Mouse (Mus musculus) c-Kit-positive CD71-negative TER-119-negative erythroid progenitor cells, embryonic 14.5 days (primary cell): ENCODE data around the gene Tmcc1.

Experiments used
- DNase-seq: peaks from one replicate; pipeline ENCODE4 v3.0.0-alpha.2; 2013; ENCODE audit warnings: low read depth

Gene Tmcc1

DNA sequence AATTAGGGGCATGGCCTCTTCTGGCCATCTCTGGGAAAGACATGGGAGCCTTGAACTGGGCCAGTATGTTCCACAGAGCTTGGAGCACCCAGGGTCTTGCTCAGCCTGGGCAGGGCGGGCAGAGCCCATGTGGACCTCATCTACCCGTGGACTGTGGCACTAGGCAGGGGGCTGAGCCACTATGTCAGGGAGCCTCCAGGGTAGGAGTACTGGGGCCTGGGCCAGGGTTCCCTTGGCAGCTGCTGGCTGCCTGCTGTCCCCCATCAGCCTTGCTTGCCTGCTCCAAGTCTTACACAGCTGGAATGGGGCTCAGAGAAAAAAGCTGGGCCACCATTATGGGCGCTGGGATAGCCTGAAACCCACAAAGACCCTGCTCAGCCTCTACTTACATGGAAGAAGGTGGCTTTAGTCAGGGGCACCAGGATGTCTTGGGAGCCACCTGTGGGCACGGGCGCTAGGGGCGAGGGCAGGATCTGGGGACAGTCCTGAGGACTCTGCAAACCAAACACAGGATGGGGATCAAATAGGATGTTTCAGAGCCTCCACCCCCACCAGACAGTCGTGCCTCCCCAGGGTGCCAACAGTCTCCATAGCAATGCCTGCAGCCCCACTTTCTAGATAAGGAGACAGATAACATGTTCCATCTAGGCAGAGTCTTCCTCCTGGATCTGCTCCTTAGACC is 221.1 kb downstream of the Tmcc1 start:
- DNase-seq, result no peak

DNA sequence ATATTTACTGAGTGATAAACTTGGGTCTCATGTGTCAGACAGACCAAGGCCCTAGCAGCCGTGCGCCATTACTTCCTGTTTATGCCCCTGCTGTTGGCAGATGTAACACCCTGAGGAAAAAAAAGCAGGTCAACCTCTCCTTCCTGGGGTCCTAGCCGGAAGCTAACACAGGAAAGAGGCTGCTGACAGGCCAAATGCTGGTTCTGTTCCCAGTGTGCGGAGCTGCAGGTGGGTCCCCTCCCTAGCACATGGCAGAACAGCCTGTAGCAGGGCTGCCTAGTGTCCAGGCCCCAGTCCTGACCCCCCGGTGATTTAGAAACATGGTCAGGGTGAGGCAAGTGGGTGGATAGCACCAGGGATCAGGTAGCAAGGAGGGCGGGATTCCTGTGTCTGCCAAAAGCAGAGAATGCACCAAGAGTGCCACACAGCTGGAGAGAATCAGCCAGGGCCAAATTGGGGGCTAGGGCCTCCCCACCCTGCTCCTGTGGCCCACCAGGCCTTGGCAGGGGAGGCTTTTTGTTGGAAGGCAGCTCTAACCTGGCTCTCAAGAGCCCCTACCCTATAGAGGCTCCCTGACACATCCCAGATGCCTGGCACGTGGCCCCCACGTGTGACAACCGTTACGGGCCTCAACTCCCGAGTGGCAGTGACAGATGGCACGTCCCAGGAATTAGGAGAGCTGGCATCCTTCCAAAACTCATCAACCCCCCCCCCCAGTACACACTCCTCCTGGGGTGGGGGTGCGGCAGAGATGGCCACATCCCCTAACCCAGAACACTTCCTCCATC is 221.8 kb downstream of the Tmcc1 start:
- DNase-seq, result no peak

DNA sequence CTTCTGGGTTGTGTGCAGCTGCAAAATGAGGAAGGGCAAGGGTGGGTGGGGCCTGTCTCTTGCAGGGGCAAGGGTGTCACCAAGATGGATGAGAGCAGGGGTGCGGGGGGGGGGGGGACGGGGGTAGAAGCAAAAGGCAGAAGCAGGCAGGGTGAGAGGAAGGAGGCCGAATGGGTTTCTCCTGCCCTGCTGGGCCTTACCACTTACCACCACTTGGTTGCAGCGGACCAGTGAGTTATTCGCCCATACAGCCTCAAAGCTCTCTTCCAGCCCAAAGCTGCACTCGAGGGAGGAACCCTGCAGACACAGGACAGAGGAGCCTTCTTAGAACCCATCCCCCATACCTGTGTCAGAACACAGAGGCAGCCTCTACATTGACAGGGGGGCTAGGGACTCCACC is 223.3 kb downstream of the Tmcc1 start:
- no peak for DNase-seq

DNA sequence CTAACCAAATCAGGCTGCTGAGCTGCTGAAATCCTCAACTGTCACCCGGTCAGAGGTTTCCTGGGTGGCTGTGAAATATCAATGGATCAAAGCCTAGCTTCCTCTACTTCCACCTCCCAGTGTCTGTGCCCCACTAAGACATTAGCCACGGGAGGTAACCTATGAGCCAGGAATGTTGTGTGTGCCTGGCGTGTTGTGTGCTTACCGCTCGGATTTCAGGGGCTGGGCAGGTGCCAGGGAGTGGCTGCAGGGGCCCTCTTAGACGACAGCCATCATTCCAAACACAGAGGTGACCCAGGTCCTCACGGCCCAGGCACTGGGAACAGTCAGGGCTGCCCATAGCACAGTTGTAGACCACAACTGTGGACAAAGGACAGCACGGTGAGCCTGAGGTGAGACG is 224.2 kb downstream of the Tmcc1 start:
- DNase-seq, result no peak

DNA sequence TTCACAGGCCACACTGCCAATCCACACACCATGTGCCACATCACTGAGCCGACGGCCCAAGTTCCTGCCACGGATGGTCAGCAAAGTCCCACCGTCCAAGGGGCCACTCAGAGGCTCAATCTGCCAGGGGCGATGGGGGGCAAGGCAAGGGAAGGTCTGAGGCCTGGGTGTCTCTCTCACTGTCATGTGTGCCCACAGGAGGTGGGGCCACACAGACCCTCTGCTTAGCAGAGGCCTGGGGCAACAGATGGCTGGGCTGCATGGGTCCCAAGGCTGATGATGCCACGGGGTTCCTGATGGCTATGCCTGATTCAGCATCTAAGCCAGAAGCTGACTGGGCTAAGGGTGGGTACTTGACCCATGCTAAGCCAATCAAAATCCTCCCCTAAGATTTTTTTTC is 224.6 kb downstream of the Tmcc1 start:
- no peak for DNase-seq
